Mouse (Mus musculus) small intestine, adult 2 months (tissue): ENCODE measurements around the gene Gm10031. TPM values are rescaled to one million over a fixed set of nuclear protein-coding genes. Genes with fewer than 3 reads are reported as not detected.

Experiments used
- H3K27ac ChIP-seq: fragments of 200-500 bp; 2 replicates; pipeline ENCODE4 v1.5.1; 2012; ENCODE audit warnings: low read depth, low read length, control low read depth, inconsistent platforms; ENCODE audit not compliant: insufficient read depth
- H3K27me3 ChIP-seq: fragments of 200-500 bp; 2 replicates; pipeline ENCODE4 v1.6.1; 2012; ENCODE audit warnings: mild to moderate bottlenecking, moderate library complexity, low read length, inconsistent platforms; ENCODE audit not compliant: control insufficient read depth, insufficient read depth
- H3K36me3 ChIP-seq: fragments of 200-500 bp; 2 replicates; pipeline ENCODE4 v1.6.1; 2012; ENCODE audit warnings: mild to moderate bottlenecking, low read length, control low read depth, inconsistent platforms; ENCODE audit not compliant: control insufficient read depth, insufficient read depth
- H3K4me1 ChIP-seq: fragments of 200-500 bp; 2 replicates; pipeline ENCODE4 v1.6.1; 2012; ENCODE audit warnings: low read length, inconsistent platforms, mixed read lengths; ENCODE audit not compliant: control insufficient read depth, insufficient read depth, insufficient read length
- H3K4me3 ChIP-seq: fragments of 200-500 bp; 2 replicates; pipeline ENCODE4 v1.5.1; 2012; ENCODE audit warnings: low read depth, mild to moderate bottlenecking, control low read depth, inconsistent platforms, low read length, moderate library complexity
- CTCF ChIP-seq: fragments of 200-500 bp; IDR thresholded peaks from 2 replicates; pipeline ENCODE4 v1.5.1; 2012; ENCODE audit warnings: low read depth, mild to moderate bottlenecking, control low read depth, inconsistent platforms, low read length, moderate library complexity, mixed read lengths; ENCODE audit not compliant: insufficient replicate concordance, insufficient read length; ENCODE audit errors: extremely low read depth
- POLR2A ChIP-seq: fragments of 200-500 bp; IDR thresholded peaks from 2 replicates; pipeline ENCODE4 v1.6.1; 2012; ENCODE audit warnings: low read depth, mild to moderate bottlenecking, control low read depth, inconsistent platforms, low read length, moderate library complexity
- WGBS: fragments of 180-500 bp; shearing (Covaris S2); methylation state at CpG from one replicate; pipeline ENCODE4 v1.1.7; 2018; 5-methylcytosine and 5-hydroxymethylcytosine counted together
- polyA plus RNA-seq: library from polyadenylated mRNA; depleted of rRNA; stranded (reverse); fragments of >200 nt; gene quantifications from 2 replicates; pipeline ENCODE4 v1.2.3, GENCODE M21; 2012

Gm10031 gene
- polyA plus RNA-seq, 1 experiment: 27.8 TPM

GRCm38 (mm10) chr1:156533483-156533882 lies 9.7 kb downstream of the Gm10031 start:
- H3K27me3 ChIP-seq: no peaks in the 10 kb centered on the region
- peaks cover 2% of the 10 kb centered on the region; the same call in 1 of the 2 replicates for H3K4me1 ChIP-seq
- 85% methylated on average over 3 of the region's 3 CpGs for WGBS
- no peak for TF ChIP-seq CTCF
- no peak for TF ChIP-seq POLR2A
- H3K36me3 ChIP-seq: no peaks in the 10 kb centered on the region
- H3K27ac ChIP-seq: no peak overlapping the region
- H3K4me3 ChIP-seq: no peak overlapping the region

GRCm38 (mm10) chr1:156533911-156534310 lies 10.1 kb downstream of the Gm10031 start:
- Histone ChIP-seq H3K4me1 (peaks cover 2% of the 10 kb centered on the region; the same call in 1 of the 2 replicates), H3K36me3 (no peaks in the 10 kb centered on the region), H3K27ac (no peak overlapping the region), H3K4me3 (no peak overlapping the region), H3K27me3 (no peaks in the 10 kb centered on the region)
- WGBS: 77% methylated on average over 4 of the region's 4 CpGs
- no peak for TF ChIP-seq CTCF
- no peak for TF ChIP-seq POLR2A

- TF ChIP-seq POLR2A (no peak), CTCF (no peak)
- Histone ChIP-seq H3K4me1 (peaks cover 2% of the 10 kb centered on the region; the same call in 1 of the 2 replicates), H3K4me3 (no peak overlapping the region), H3K27ac (no peak overlapping the region), H3K27me3 (no peaks in the 10 kb centered on the region), H3K36me3 (no peaks in the 10 kb centered on the region)
- WGBS: 76% methylated on average over 2 of the region's 2 CpGs
Measured at GRCm38 (mm10) chr1:156537031-156537430, 13.2 kb downstream of the Gm10031 start.

GRCm38 (mm10) chr1:156537701-156538100 lies 13.9 kb downstream of the Gm10031 start:
- H3K27ac ChIP-seq: no peak overlapping the region
- no peak overlapping the region for H3K4me3 ChIP-seq
- WGBS: 82% methylated on average over 6 of the region's 6 CpGs
- TF ChIP-seq CTCF (no peak), POLR2A (no peak)
- no peaks in the 10 kb centered on the region for H3K27me3 ChIP-seq
- H3K4me1 ChIP-seq: peaks cover 2% of the 10 kb centered on the region; the same call in 1 of the 2 replicates
- H3K36me3 ChIP-seq: no peaks in the 10 kb centered on the region

GRCm38 (mm10) chr1:156538382-156538781 lies 14.6 kb downstream of the Gm10031 start:
- Histone ChIP-seq H3K4me1 (peaks cover 2% of the 10 kb centered on the region; the same call in 1 of the 2 replicates), H3K27me3 (no peaks in the 10 kb centered on the region), H3K4me3 (no peak overlapping the region), H3K36me3 (no peaks in the 10 kb centered on the region), H3K27ac (no peak overlapping the region)
- 83% methylated on average over 3 of the region's 3 CpGs for WGBS
- TF ChIP-seq POLR2A: no peak
- no peak for TF ChIP-seq CTCF

- Histone ChIP-seq H3K27ac (no peak overlapping the region), H3K4me3 (no peak overlapping the region), H3K36me3 (no peaks in the 10 kb centered on the region), H3K27me3 (no peaks in the 10 kb centered on the region), H3K4me1 (peaks cover 2% of the 10 kb centered on the region; the same call in 1 of the 2 replicates)
- TF ChIP-seq CTCF (peak; percentile 25; the same call in 1 of the 2 replicates), POLR2A (no peak)
- WGBS: 58% methylated on average over 4 of the region's 4 CpGs
Measured at GRCm38 (mm10) chr1:156539787-156540560, 16.2 kb downstream of the Gm10031 start.

- no peaks in the 10 kb centered on the region for H3K36me3 ChIP-seq
- TF ChIP-seq CTCF: no peak
- TF ChIP-seq POLR2A: no peak
- H3K4me3 ChIP-seq: no peak overlapping the region
- no peaks in the 10 kb centered on the region for H3K4me1 ChIP-seq
- no peak overlapping the region for H3K27ac ChIP-seq
- H3K27me3 ChIP-seq: no peaks in the 10 kb centered on the region
- 20% methylated on average over 12 of the region's 12 CpGs for WGBS
Measured at GRCm38 (mm10) chr1:156543999-156544398, 20.2 kb downstream of the Gm10031 start.
